Mouse (Mus musculus): ENCODE data around the gene Tmed5.
"Not testable (repeated sequence)": the region's sequence is repeated elsewhere in the genome, so short reads cannot be mapped to it uniquely, and the experiment has no call there.

GRCm38 (mm10) chr5:108092731-108093130 lies 39.7 kb downstream of the Tmed5 start:
- not testable (repeated sequence) for TF ChIP-seq POLR2A (IDR thresholded peaks at IDR 0.05; ENCODE audit: borderline replicate concordance, control insufficient read depth, low read depth, low read length); CTCF (IDR thresholded peaks at IDR 0.05; ENCODE audit: control insufficient read depth, insufficient read depth, low read length)

Data from bone marrow, adult 2 months (tissue).